Mouse (Mus musculus) embryonic facial prominence, embryonic 14.5 days (tissue): ENCODE data around the gene Cdk16. TPM values are rescaled to one million over a fixed set of nuclear protein-coding genes. Genes with fewer than 3 reads are reported as not detected.
"Not testable (repeated sequence)": the region's sequence is repeated elsewhere in the genome, so short reads cannot be mapped to it uniquely, and the experiment has no call there.

Experiments
- ATAC-seq: fragments of 200-750 bp; cut with Nextera tagmentation; 2 replicates; pipeline ENCODE4 v1.8.0; 2017; ENCODE audit warnings: low read depth, moderate number of reproducible peaks, moderate TSS enrichment
- DNase-seq: peaks from one replicate; pipeline ENCODE4 v3.0.0-alpha.2; 2015; ENCODE audit warnings: low spot score
- H3K27ac ChIP-seq: fragments of 300-500 bp; sonication (generic); replicated peaks from 2 replicates; pipeline ENCODE4 v1.5.1; 2014; ENCODE audit warnings: low read depth, mild to moderate bottlenecking, low read length, moderate library complexity
- H3K27me3 ChIP-seq: fragments of 300-500 bp; sonication (generic); replicated peaks from 2 replicates; pipeline ENCODE4 v1.6.1; 2014; ENCODE audit warnings: low read length; ENCODE audit not compliant: control insufficient read depth, insufficient read depth
- H3K36me3 ChIP-seq: fragments of 300-500 bp; sonication (generic); 2 replicates; pipeline ENCODE4 v1.6.1; 2014; ENCODE audit warnings: low read length, mixed read lengths; ENCODE audit not compliant: control insufficient read depth, insufficient read depth
- H3K4me1 ChIP-seq: fragments of 300-500 bp; sonication (generic); 2 replicates; pipeline ENCODE4 v1.6.1; 2014; ENCODE audit warnings: antibody characterized with exemption, low read length; ENCODE audit not compliant: control insufficient read depth, insufficient read depth
- H3K4me2 ChIP-seq: fragments of 300-500 bp; sonication (generic); 2 replicates; pipeline ENCODE4 v1.6.1; 2014; ENCODE audit warnings: low read depth, mild to moderate bottlenecking, low read length, moderate library complexity, mixed read lengths
- H3K4me3 ChIP-seq: fragments of 300-500 bp; sonication (generic); 2 replicates; pipeline ENCODE4 v1.5.1; 2014; ENCODE audit warnings: low read depth, mild to moderate bottlenecking, low read length
- H3K9ac ChIP-seq: fragments of 300-500 bp; sonication (generic); 2 replicates; pipeline ENCODE4 v1.6.1; 2014; ENCODE audit warnings: low read depth, mild to moderate bottlenecking, low read length, moderate library complexity, mixed read lengths
- H3K9me3 ChIP-seq: fragments of 300-500 bp; sonication (generic); 2 replicates; pipeline ENCODE4 v1.6.1; 2016; ENCODE audit warnings: low read length; ENCODE audit not compliant: control insufficient read depth
- WGBS: fragments of 180-500 bp; shearing (Covaris S2); extraction: QIAGEN DNeasy Blood & Tissue Kit; methylation state at CpG from one replicate; pipeline ENCODE4 v1.1.7; 2014; 5-methylcytosine and 5-hydroxymethylcytosine counted together
- polyA plus RNA-seq: library from polyadenylated mRNA; unstranded; fragments of >200 nt; fragmentation: Nextera tagmentation; extraction: Ambion mirVana; gene quantifications from 2 replicates; pipeline ENCODE4 v1.2.1, GENCODE M21; 2014

Gene Cdk16
- polyA plus RNA-seq, 1 experiment from 2014 or later = 97.5 TPM

DNA sequence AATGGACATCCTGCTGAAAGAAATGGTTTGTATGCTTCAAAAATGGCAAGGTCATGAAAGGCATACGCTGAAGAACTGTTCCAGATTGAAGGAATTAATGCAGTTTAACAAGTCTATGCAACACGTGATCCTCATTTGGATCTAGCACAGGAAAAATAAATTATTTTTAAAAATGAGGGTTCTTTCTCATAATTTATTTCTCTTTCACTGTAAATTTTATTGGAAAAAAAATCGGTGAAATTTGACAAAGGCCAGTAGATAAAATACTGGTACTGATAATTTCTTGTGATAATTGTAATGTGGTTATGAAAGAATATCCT lies 17.3 kb downstream of the Cdk16 start:
- Histone ChIP-seq H3K9me3 (no peaks in the 10 kb centered on the region), H3K4me3 (peak overlapping the region; percentile 57), H3K27ac (peak overlapping the region; percentile 95; the same call in 1 of the 2 replicates), H3K9ac (peak overlapping the region; percentile 77), H3K4me2 (peak overlapping the region; percentile 50), H3K4me1 (no peaks in the 10 kb centered on the region), H3K36me3 (no peaks in the 10 kb centered on the region), H3K27me3 (no peaks in the 10 kb centered on the region)
- DNase-seq (no peak), ATAC-seq (no peak)
- WGBS = 23% methylated on average over 3 of the region's 3 CpGs

- WGBS = 76% methylated on average over 5 of the region's 5 CpGs
- no peak for ATAC-seq
- no peaks in the 10 kb centered on the region for H3K36me3 ChIP-seq
- no peak for DNase-seq
- no peak overlapping the region for H3K4me3 ChIP-seq
- no peaks in the 10 kb centered on the region for H3K4me1 ChIP-seq
- no peaks in the 10 kb centered on the region for H3K9me3 ChIP-seq
- H3K4me2 ChIP-seq = no peak overlapping the region
- no peak overlapping the region for H3K27ac ChIP-seq
- no peaks in the 10 kb centered on the region for H3K27me3 ChIP-seq
- no peak overlapping the region for H3K9ac ChIP-seq
These were observed 40.9 kb downstream of the Cdk16 start for GRCm38 (mm10) chrX:20728681-20729080.

DNA sequence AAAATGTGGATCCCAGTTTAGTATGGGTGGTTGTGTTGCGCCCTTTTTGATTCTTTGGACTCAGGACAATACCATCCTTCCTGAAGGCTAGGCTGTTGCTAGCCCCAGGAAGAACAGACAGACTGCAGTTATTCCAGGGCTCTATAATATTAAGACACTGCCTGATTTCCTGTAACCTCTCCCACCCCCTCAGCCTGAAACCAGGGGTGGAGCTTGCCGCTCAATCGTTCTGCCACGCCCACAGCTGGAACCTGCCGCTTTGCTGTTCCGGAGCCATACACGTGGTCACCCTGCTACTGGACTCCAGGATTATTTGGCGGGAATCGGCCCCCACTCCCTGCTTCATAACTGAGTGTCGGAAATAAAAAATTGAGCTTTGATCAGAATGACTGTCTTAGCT lies 42.3 kb downstream of the Cdk16 start:
- not testable (repeated sequence) for H3K9ac ChIP-seq, H3K9me3 ChIP-seq, H3K4me2 ChIP-seq, H3K4me3 ChIP-seq, ATAC-seq, H3K27me3 ChIP-seq, H3K36me3 ChIP-seq, H3K27ac ChIP-seq, DNase-seq, H3K4me1 ChIP-seq
- 40% methylated on average over 10 of the region's 10 CpGs for WGBS

DNA sequence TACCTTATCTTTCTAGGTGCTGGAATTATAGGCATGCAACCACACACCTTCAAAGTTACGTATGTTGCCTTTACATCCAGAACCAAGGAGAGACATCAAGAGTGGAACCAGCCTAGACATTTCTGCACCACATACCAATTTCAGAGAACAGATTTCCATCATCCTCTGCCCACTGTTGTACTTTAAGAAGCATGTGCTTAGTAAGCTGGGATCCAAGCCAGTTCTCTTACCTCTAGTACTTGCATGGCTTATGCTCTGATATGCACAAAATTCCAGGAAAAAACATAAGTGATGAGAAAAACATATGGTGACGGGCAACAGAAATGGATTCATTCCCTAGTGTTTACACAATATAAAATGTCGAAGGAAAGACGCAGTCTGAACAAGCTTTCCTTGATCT lies 48.7 kb downstream of the Cdk16 start:
- Histone ChIP-seq H3K4me3 (no peak overlapping the region), H3K9me3 (no peaks in the 10 kb centered on the region), H3K4me1 (no peaks in the 10 kb centered on the region), H3K9ac (no peak overlapping the region), H3K27ac (no peak overlapping the region), H3K27me3 (no peaks in the 10 kb centered on the region), H3K4me2 (no peak overlapping the region), H3K36me3 (no peaks in the 10 kb centered on the region)
- DNase-seq (no peak), ATAC-seq (no peak)
- 78% methylated on average over 4 of the region's 4 CpGs for WGBS

DNA sequence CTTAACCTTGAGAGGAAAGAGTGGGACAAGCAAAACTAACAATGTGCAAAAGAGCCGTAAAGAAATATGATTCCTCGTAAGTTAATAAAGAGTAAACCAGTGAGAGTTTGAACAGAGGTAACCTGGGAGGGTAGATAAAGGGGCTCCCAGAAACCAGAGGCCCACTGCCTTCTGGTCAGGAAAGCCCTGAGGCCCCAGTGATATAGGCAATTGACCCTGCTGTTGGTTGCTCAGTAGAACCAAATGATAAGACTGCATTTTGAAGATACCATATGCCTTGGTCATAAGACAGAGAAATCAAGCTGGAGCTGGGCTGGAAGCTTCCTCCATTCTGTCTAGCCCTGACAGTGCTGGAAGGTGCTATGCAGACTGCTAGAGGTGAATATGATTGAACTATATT lies 61.1 kb downstream of the Cdk16 start:
- H3K9ac ChIP-seq = no peak overlapping the region
- no peak for ATAC-seq
- H3K9me3 ChIP-seq = no peaks in the 10 kb centered on the region
- H3K4me3 ChIP-seq = no peak overlapping the region
- H3K4me2 ChIP-seq = no peak overlapping the region
- H3K4me1 ChIP-seq = no peaks in the 10 kb centered on the region
- DNase-seq = no peak
- 74% methylated on average over 2 of the region's 2 CpGs for WGBS
- H3K36me3 ChIP-seq = no peaks in the 10 kb centered on the region
- H3K27ac ChIP-seq = no peak overlapping the region
- H3K27me3 ChIP-seq = no peaks in the 10 kb centered on the region

Other genes starting within 250 kb of the Cdk16 start
- 0.33 and 0.38 TPM in 2 replicates for gene Rgn, start 138.2 kb upstream of the Cdk16 start, polyA plus RNA-seq
- 43.5 and 51.3 TPM in 2 replicates for gene Rbm10, start 70.5 kb upstream of the Cdk16 start, polyA plus RNA-seq
- gene Ndufb11, start 70.3 kb upstream of the Cdk16 start, polyA plus RNA-seq = 259 and 273 TPM in 2 replicates
- 165 and 192 TPM in 2 replicates for gene Uba1, start 29.6 kb upstream of the Cdk16 start, polyA plus RNA-seq
- gene Usp11, start 16.0 kb downstream of the Cdk16 start, polyA plus RNA-seq = 46.4 and 49.5 TPM in 2 replicates
- gene Araf, start 109.9 kb downstream of the Cdk16 start, polyA plus RNA-seq = 91.1 and 95.0 TPM in 2 replicates
- 60.4 and 62.8 TPM in 2 replicates for gene Timp1, start 182.2 kb downstream of the Cdk16 start, polyA plus RNA-seq
- 4.5 and 5.2 TPM in 2 replicates for gene Syn1, start 233.1 kb downstream of the Cdk16 start, polyA plus RNA-seq
- gene Cfp, start 243.6 kb downstream of the Cdk16 start, polyA plus RNA-seq = 7.5 TPM in 2 replicates